Mouse (Mus musculus) forebrain, postnatal 0 days (tissue): ENCODE data around the gene 1700020D05Rik. TPM values are rescaled to one million over a fixed set of nuclear protein-coding genes. Genes with fewer than 3 reads are reported as not detected.

Source experiments
- ATAC-seq: fragments of 200-750 bp; cut with Nextera tagmentation; 2 replicates; pipeline ENCODE4 v1.8.0; 2017; ENCODE audit warnings: mild to moderate bottlenecking, moderate library complexity
- DNase-seq: peaks from one replicate; pipeline ENCODE4 v3.0.0-alpha.2; 2015
- H3K27ac ChIP-seq: fragments of 300-500 bp; sonication (generic); 2 replicates; pipeline ENCODE4 v1.5.1; 2014; ENCODE audit warnings: low read depth, mild to moderate bottlenecking, antibody characterized with exemption, low read length, moderate library complexity, mixed read lengths
- H3K27me3 ChIP-seq: fragments of 300-500 bp; sonication (generic); 2 replicates; pipeline ENCODE4 v1.6.1; 2014; ENCODE audit warnings: mild to moderate bottlenecking, low read length, mixed read lengths; ENCODE audit not compliant: insufficient read depth
- H3K36me3 ChIP-seq: fragments of 300-500 bp; sonication (generic); 2 replicates; pipeline ENCODE4 v1.6.1; 2014; ENCODE audit warnings: mild to moderate bottlenecking, moderate library complexity; ENCODE audit not compliant: insufficient read depth
- H3K4me1 ChIP-seq: fragments of 300-500 bp; sonication (generic); 2 replicates; pipeline ENCODE4 v1.6.1; 2014; ENCODE audit warnings: antibody characterized with exemption; ENCODE audit not compliant: insufficient read depth
- H3K4me2 ChIP-seq: fragments of 300-500 bp; sonication (generic); 2 replicates; pipeline ENCODE4 v1.6.1; 2014; ENCODE audit warnings: low read depth, mild to moderate bottlenecking, moderate library complexity
- H3K4me3 ChIP-seq: fragments of 300-500 bp; sonication (generic); 2 replicates; pipeline ENCODE4 v1.5.1; 2014; ENCODE audit warnings: low read depth, low read length, mixed read lengths
- H3K9ac ChIP-seq: fragments of 300-500 bp; sonication (generic); 2 replicates; pipeline ENCODE4 v1.6.1; 2014; ENCODE audit warnings: mild to moderate bottlenecking
- H3K9me3 ChIP-seq: fragments of 300-500 bp; sonication (generic); 2 replicates; pipeline ENCODE4 v1.6.1; 2016; ENCODE audit warnings: low read length
- CTCF ChIP-seq: sonication (generic); IDR thresholded peaks from 2 replicates; pipeline ENCODE4 v1.5.1; 2016; ENCODE audit warnings: antibody characterized with exemption, control low read depth, low read depth
- WGBS: fragments of 180-500 bp; shearing (Covaris S2); extraction: QIAGEN DNeasy Blood & Tissue Kit; methylation state at CpG from one replicate; pipeline ENCODE4 v1.1.7; 2014; 5-methylcytosine and 5-hydroxymethylcytosine counted together
- polyA plus RNA-seq: library from polyadenylated mRNA; unstranded; fragments of >200 nt; fragmentation: Nextera tagmentation; extraction: Ambion mirVana; gene quantifications from 2 replicates; pipeline ENCODE4 v1.2.1, GENCODE M21; 2015
- total RNA-seq: library from RNA; depleted of rRNA; stranded (reverse); fragments of >200 nt; gene quantifications from 2 replicates; pipeline ENCODE4 v1.2.3, GENCODE M21; 2014

Gene 1700020D05Rik
- total and polyA plus RNA-seq, 2 experiments from 2014 or later = 5.0 TPM; not detected in 1

DNA sequence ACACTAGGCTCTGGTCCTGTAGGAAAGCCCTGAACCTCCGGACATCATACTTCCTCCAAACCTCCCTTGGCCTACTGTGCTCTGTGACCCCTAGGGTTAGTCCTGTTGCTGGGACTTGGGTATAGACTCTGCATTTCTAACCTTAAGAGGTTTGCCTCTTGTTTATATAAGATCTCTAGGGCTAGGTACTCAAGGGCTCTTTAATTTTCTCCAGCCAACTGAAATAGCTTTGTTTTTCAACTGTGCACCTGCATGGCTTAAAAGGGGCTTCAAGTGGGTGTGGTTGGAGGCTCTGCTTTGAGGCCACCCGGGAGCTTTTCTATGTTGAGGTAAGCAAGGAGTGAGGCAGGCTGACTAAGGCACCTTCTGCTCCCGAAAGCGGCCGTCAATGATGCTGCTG, 19.1 kb downstream of the 1700020D05Rik start:
- peaks cover 62% of the 10 kb centered on the region for H3K36me3 ChIP-seq
- H3K9me3 ChIP-seq = no peaks in the 10 kb centered on the region
- H3K27me3 ChIP-seq = no peaks in the 10 kb centered on the region
- DNase-seq (no peak), ATAC-seq (no peak)
- H3K4me1 ChIP-seq = 0 out of 2 replicates have a peak, but pooled peaks cover 3% of the 10 kb centered on the region
- TF ChIP-seq CTCF = no peak
- 91% methylated on average over 5 of the region's 5 CpGs for WGBS
- no peak overlapping the region for H3K4me3 ChIP-seq
- no peak overlapping the region for H3K4me2 ChIP-seq
- no peak overlapping the region for H3K27ac ChIP-seq
- H3K9ac ChIP-seq = no peak overlapping the region

DNA sequence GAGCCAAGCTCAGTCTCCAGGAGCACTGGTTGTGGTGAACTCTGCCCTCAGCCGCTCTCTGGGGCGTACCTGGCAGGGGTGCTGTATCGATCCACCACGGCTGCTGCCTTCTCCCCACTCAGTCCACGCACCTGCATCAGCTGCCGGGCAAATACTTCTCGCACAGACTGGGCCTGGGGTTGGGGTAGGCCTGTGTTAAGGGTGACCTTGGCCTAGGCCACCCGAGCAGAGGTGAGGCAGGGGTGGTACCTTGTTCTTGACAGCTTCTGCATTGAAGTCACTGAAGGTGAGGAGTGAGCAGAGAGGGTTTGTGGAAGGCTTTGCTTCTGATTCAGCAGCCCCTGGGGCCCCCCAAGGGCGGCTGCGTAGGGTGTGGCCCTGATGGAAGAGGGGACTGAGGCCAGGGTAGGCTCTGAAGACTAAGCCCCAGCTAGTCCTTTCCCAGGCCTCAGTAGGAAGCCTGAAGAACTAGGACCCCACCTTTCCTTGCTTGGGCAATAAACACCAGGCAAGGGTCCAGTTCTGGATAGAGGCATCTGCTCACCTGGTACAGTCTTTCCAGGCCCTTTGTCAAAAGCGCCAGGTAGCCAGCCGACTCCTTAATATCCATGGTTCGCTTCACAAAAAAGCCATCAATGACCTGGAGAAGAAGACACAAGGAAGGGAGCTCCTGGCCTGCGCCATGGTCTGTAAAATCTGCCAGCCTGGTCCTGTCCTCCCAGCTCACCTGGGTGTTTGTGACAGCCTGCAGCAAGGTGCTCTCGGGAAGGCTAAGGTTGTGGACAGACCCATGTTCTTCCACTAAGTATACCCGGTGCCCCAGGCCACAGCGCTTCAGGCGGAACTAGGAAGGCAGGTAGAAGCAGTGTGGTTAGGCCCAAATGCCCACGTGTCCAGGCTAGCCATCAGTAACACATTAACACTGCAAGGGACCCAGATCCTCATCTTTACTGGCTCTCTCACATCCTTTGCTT, 19.9 kb downstream of the 1700020D05Rik start:
- ATAC-seq = no peak
- no peaks in the 10 kb centered on the region for H3K9me3 ChIP-seq
- 94% methylated on average over 19 of the region's 19 CpGs for WGBS

DNA sequence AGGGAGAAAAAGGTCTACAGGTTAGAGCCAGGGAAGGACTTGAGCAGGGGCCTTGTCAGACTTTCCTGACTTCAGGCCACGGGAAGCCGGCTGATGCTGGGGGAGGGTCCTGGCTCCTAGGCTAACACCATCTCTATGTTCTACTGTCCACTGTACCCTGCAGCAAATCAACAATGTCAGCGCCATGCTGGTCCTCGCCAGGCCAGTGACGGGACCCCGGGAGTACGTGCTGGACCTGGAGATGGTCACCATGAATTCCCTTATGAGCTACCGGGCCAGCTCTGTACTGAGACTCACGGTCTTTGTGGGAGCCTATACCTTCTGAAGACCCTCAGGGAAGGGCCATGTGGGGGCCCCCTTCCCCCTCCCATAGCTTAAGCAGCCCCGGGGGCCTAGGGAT, 22.2 kb downstream of the 1700020D05Rik start:
- H3K9ac ChIP-seq = no peak overlapping the region
- H3K4me1 ChIP-seq = no peaks in the 10 kb centered on the region
- DNase-seq (no peak), ATAC-seq (no peak)
- H3K36me3 ChIP-seq = peaks cover 70% of the 10 kb centered on the region
- H3K27ac ChIP-seq = no peak overlapping the region
- H3K9me3 ChIP-seq = no peaks in the 10 kb centered on the region
- 94% methylated on average over 10 of the region's 10 CpGs for WGBS
- no peak overlapping the region for H3K4me2 ChIP-seq
- TF ChIP-seq CTCF = no peak
- no peak overlapping the region for H3K4me3 ChIP-seq
- no peaks in the 10 kb centered on the region for H3K27me3 ChIP-seq

More for the DNA sequence above, 19.9 kb downstream of the 1700020D05Rik start:
- no peak for TF ChIP-seq CTCF
- DNase-seq = no peak
- no peaks in the 10 kb centered on the region for H3K27me3 ChIP-seq
- no peak overlapping the region for H3K4me2 ChIP-seq
- no peaks in the 10 kb centered on the region for H3K4me1 ChIP-seq
- no peak overlapping the region for H3K27ac ChIP-seq
- H3K36me3 ChIP-seq = peaks cover 69% of the 10 kb centered on the region
- H3K4me3 ChIP-seq = no peak overlapping the region
- H3K9ac ChIP-seq = no peak overlapping the region

DNA sequence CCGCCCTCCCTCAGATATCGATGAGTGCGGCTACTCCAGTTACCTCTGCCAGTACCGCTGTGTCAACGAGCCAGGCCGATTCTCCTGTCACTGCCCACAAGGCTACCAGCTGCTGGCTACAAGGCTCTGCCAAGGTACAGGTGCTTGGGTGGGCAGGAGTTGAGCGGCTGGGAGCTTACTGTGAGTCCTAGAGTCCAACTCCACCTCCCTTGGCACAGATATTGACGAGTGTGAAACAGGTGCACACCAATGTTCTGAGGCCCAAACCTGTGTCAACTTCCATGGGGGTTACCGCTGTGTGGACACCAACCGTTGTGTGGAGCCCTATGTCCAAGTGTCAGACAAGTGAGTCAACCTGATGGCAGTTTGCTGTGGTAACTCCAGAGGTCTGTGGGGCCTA, 23.6 kb downstream of the 1700020D05Rik start:
- Histone ChIP-seq H3K9me3 (no peaks in the 10 kb centered on the region), H3K27me3 (no peaks in the 10 kb centered on the region), H3K36me3 (peaks cover 56% of the 10 kb centered on the region), H3K27ac (no peak overlapping the region), H3K9ac (no peak overlapping the region), H3K4me3 (no peak overlapping the region), H3K4me2 (no peak overlapping the region), H3K4me1 (peaks cover 6% of the 10 kb centered on the region; the same call in 1 of the 2 replicates)
- no peak for ATAC-seq
- WGBS = 92% methylated on average over 10 of the region's 10 CpGs
- no peak for TF ChIP-seq CTCF
- no peak for DNase-seq

DNA sequence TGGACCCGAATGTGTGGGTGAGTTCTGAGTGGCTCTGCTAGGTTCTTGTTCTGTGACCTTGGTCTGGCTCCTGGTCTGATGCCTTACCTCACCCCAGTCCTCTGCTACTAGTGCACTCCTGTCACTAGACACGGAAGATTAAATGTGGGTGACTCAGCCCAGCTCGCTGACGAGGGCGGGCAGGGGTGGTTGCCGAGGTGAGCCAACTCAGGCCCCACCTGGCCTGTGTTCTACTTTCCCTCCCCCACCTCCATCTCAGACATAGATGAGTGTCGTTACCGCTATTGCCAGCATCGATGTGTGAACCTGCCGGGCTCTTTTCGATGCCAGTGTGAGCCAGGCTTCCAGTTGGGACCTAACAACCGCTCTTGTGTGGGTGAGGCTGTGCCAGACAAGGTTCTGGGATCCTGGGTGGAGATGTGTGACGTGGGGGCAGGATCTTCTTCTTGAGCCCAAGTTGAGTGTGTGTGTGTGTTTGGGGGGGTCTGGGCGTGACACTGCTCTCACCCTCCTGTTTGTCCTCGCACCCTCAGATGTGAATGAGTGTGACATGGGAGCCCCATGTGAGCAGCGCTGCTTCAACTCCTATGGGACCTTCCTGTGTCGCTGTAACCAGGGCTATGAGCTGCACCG, 25.8 kb downstream of the 1700020D05Rik start:
- 86% methylated on average over 18 of the region's 18 CpGs for WGBS
- no peak overlapping the region for H3K9ac ChIP-seq
- no peak for DNase-seq
- TF ChIP-seq CTCF = no peak
- peaks cover 36% of the 10 kb centered on the region for H3K36me3 ChIP-seq
- H3K9me3 ChIP-seq = no peaks in the 10 kb centered on the region
- H3K27me3 ChIP-seq = no peaks in the 10 kb centered on the region
- H3K4me1 ChIP-seq = peaks cover 6% of the 10 kb centered on the region; the same call in 1 of the 2 replicates
- no peak overlapping the region for H3K4me3 ChIP-seq
- no peak overlapping the region for H3K27ac ChIP-seq
- no peak for ATAC-seq
- no peak overlapping the region for H3K4me2 ChIP-seq

DNA sequence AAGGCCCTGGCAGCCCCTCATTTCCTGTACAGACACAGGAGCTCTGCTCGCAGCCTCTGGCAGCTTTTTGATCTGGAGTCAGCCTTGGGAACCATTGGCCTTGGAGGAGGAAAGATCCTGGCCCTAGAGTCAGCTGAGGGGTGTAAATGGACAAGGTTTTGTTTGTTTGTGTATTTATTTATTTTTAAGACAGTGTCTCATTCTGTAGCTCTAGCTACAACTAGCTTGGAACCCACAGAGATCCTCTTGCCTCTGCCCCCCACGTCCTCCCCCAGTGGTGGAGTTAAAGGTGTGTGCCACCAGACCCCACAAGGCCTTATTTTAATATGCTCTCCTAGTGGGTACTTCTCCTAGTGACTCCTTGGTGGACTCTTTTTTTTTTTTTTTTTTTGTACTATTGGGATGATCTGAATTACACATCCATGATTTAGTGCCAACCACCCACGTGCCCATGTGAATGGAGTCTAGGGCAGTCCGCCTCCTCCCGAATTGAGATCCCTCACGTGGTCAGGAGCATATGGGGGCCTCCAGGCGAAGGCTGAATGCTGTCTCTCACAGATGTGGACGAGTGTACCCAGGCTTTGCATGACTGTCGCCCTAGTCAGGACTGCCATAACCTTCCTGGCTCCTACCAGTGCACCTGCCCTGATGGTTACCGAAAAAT, 26.5 kb downstream of the 1700020D05Rik start:
- ATAC-seq (no peak), DNase-seq (no peak)
- H3K4me2 ChIP-seq = no peak overlapping the region
- no peaks in the 10 kb centered on the region for H3K9me3 ChIP-seq
- H3K4me1 ChIP-seq = peaks cover 6% of the 10 kb centered on the region; the same call in 1 of the 2 replicates
- no peak for TF ChIP-seq CTCF
- WGBS = 84% methylated on average over 10 of the region's 10 CpGs
- no peaks in the 10 kb centered on the region for H3K27me3 ChIP-seq
- no peak overlapping the region for H3K4me3 ChIP-seq
- H3K9ac ChIP-seq = no peak overlapping the region
- no peak overlapping the region for H3K27ac ChIP-seq
- peaks cover 29% of the 10 kb centered on the region for H3K36me3 ChIP-seq
